Mouse (Mus musculus) T-helper 17 cell (primary cell): Measurements from ENCODE around the gene Slc7a10.

Experiments
- in situ Hi-C, 2 experiments: fragments of 300-600 bp; cut with MboI, MseI; formaldehyde crosslinking; loops; 1 replicate in 1 of 2; 2 replicates in 1 of 2; pipeline ENCODE4 v1.15.1; 2025; ENCODE audit warnings: high pct_unique_total_duplicates in 2 of 2

The Slc7a10 gene

GRCm38 (mm10) chr7:35185889-35186569 lies at the start of gene Slc7a10:
Gene Slc7a10 (plus strand): TSS chr7:35186385.
- in situ Hi-C loops: no loop called here

DNA sequence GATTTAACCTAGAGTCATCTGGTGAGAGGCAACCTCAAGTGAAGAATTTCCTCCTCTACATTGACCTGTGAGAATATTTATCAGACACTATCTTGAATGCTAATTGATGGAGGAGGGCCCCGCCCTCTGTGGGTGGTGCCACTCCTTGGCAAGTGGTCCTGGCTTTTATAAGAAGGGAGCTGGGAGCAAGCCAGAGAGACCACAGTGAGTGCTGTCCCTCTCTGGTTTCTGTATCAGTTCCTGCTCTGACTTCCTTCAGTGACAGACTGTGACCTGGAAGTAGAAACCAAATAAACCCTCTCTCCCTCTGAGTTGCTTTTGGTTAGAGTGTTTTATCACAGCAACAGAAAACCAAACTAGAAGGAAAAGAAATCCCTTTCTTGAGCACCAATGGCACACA lies 48.7 kb upstream of the Slc7a10 start:
- in situ Hi-C loops: no loop called here

GRCm38 (mm10) chr7:35138481-35138880 lies 47.7 kb upstream of the Slc7a10 start:
- in situ Hi-C loops: no loop called here

- in situ Hi-C loops: no loop called here
These were observed 46.3 kb upstream of the Slc7a10 start for GRCm38 (mm10) chr7:35139880-35140279.

DNA sequence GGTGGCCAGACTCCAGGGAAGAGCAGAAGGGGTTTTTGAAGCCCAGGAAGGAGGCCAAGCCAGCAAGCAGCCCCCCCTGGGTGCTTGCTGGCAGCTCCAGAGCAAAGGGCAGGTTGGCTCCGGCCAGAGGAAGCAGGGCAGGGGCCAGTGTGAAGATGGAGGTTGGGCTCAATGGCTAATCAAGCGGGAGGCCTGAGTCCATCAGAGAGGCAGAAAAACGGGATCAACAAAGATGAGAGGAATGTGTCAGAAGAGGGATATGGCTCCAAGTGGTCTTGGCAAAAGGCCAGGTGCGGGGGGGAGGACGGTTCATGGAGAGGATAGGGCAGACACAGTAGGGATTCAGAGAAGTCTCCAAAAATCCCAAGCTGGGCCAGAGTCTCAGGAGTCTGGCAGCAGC lies 44.7 kb upstream of the Slc7a10 start:
- in situ Hi-C loops: no loop called here

GRCm38 (mm10) chr7:35142522-35142921 lies 43.7 kb upstream of the Slc7a10 start:
- in situ Hi-C loops: no loop called here

- in situ Hi-C loops: no loop called here
These were observed 42.1 kb upstream of the Slc7a10 start for GRCm38 (mm10) chr7:35143864-35144618.

- in situ Hi-C loops: no loop called here
These were observed 41.1 kb upstream of the Slc7a10 start for GRCm38 (mm10) chr7:35145068-35145467.

DNA sequence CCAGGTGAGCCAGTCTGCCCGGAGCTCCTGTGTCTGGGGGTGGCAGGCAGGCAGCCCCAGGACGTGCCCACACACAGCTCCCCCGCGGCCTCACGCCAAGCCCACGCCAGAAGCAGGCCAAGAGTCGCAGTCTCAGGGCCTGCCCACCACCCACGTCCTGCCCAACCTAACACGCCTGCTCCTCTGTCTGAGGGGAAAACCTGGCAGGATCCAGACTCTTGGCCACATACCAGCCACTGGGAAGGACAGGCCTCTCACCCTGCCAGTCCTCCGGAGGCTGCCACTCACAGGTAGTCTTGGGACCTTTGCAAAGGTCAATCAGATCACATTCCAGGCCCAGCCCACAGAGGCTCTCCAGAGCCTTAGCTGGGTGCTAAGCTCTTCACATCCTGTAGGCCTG lies 39.9 kb upstream of the Slc7a10 start:
- in situ Hi-C loops: no loop called here

GRCm38 (mm10) chr7:35149616-35150433 lies 36.4 kb upstream of the Slc7a10 start:
- in situ Hi-C loops: loop anchor here in 1 of 2 experiments (10.0 kb wide), 1 partner anchor 1355 kb away; no protein-coding TSS in a partner anchor

- in situ Hi-C loops: loop anchor here in 1 of 2 experiments (10.0 kb wide), 1 partner anchor 1356 kb away; no protein-coding TSS in a partner anchor
These were observed 35.3 kb upstream of the Slc7a10 start for GRCm38 (mm10) chr7:35150860-35151259.

- in situ Hi-C loops: loop anchor here in 1 of 2 experiments (10.0 kb wide), 1 partner anchor 1360 kb away; no protein-coding TSS in a partner anchor
These were observed 31.7 kb upstream of the Slc7a10 start for GRCm38 (mm10) chr7:35154449-35154848.

GRCm38 (mm10) chr7:35156561-35157477 lies 29.4 kb upstream of the Slc7a10 start:
- in situ Hi-C loops: loop anchor here in 1 of 2 experiments (10.0 kb wide), 1 partner anchor 1362 kb away; no protein-coding TSS in a partner anchor

DNA sequence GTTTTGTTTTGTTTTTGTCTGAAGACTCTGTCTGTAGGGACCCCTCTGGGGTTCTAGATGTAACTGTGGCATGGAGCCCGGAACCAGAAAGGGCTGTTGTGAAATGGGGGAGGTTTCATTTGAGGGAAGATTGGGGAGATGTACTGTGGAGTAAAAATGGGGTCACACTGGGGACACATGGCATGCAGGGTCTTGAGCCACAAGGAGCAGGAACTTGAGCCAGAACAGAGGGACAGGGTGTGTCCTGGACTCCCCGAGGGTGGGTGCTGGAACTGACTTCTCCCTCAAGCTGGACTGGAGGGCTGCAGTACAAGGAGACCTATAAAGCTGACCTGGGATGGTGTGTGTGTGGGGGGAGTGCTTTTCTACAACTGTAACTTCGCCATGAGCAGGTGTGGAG lies 28.7 kb upstream of the Slc7a10 start:
- in situ Hi-C loops: loop anchor here in 1 of 2 experiments (10.0 kb wide), 1 partner anchor 1363 kb away; no protein-coding TSS in a partner anchor

- in situ Hi-C loops: no loop called here
These were observed 23.7 kb upstream of the Slc7a10 start for GRCm38 (mm10) chr7:35162443-35162842.

- in situ Hi-C loops: no loop called here
These were observed 22.6 kb upstream of the Slc7a10 start for GRCm38 (mm10) chr7:35163600-35163999.

DNA sequence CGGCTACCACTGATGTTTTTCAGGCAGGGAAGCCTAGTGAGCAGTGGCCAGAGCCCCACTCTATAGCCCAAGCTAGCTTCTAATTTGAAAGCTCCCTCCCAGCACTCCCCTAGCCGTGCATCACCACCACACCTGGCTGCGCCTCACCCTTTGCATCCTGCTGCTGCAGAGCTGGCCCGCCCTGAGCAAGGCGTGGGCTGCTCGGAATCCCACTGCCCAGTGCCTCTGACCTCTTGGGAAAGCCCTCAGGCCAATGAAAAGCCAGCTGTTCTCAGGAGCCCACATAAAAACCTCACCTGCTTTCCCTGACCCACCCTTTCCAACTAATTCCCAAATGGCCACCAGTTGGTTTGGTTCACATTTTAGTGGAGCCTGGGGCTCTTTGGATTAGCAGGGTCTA lies 22.1 kb upstream of the Slc7a10 start:
- in situ Hi-C loops: no loop called here

DNA sequence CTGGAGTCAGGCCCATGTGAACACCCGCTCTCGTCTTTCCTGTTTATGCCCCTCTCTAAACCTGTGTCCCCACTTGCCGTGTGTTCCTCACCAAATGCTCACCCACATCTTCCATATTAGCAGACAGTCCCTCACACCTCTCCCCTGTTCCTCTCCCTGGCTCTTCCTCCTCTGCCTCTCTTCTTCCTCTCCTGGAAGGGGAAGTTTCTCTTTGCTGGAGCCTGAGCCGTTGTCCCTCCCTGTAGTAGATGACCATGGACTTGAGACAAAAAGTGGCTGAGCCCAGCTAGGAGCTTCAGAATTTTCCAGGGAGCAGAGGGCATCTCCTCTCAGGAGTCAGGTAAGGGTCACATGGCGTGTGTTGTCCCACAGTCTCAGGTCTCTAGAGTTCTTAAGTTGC lies 19.2 kb upstream of the Slc7a10 start:
- in situ Hi-C loops: no loop called here

DNA sequence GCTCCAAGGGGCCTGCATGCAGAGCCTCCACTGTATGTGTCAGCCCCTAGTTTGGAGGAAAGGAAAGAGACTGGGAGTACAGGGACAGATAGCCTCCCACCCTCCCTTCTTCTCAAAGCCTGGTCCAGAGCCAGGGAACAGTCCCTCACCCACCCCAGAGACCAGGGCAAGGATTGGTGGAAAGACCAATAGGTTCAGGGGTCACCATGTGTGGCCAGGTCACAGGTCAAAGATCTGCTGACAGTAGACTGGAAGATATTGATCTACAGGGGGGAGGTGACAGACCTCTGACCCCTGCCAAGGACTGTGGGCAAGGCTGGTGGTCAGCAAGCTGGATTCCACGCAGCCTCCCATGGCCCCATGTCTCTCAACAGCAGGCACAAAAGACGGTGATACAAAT lies 18.3 kb upstream of the Slc7a10 start:
- in situ Hi-C loops: no loop called here

DNA sequence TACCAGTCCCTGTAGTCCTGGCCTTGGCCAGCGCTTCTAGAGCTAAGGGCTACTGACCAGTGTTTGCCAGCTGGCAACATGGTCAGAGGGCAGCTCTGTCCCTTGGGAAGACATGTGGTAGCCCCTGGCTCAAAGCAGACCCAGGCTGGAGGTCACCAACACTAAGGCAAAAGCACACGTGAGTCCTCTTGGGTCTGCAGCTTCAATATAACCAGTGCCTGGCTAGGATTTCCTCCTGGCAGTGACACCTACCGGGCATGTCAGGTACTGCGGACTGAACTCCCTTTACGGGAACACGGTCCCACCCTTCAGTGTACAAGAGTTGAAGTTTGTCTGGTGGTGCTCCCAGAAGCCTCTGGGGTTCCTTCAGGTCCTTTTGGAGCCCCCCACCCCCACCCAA lies 16.8 kb upstream of the Slc7a10 start:
- in situ Hi-C loops: no loop called here
